Mouse (Mus musculus) ES-E14 (cell line): ENCODE data around the gene Qtrt1. TPM values are rescaled to one million over a fixed set of nuclear protein-coding genes. Genes with fewer than 3 reads are reported as not detected.

Experiments used
- DNase-seq: peaks from one replicate; pipeline ENCODE4 v3.0.0-alpha.2; 2013; ENCODE audit warnings: low read depth, low spot score
- H3K27ac ChIP-seq: 2 replicates; pipeline ENCODE4 v1.5.1; 2012; ENCODE audit warnings: low read depth, mild to moderate bottlenecking, low read length, moderate library complexity, mixed read lengths; ENCODE audit not compliant: poor library complexity, insufficient read depth, severe bottlenecking
- H3K36me3 ChIP-seq: 2 replicates; pipeline ENCODE4 v1.6.1; 2012; ENCODE audit warnings: mild to moderate bottlenecking, low read length, moderate library complexity, mixed read lengths; ENCODE audit not compliant: control insufficient read depth, poor library complexity, insufficient read depth, severe bottlenecking
- H3K4me1 ChIP-seq, 2 experiments: fragments of 150-350 bp in 1 of 2; sonication (generic) in 1 of 2; 2 replicates each; pipeline ENCODE4 v1.6.1; 2012; ENCODE audit warnings: low read length in 2 of 2, mild to moderate bottlenecking in 1 of 2, mixed read lengths in 1 of 2; ENCODE audit not compliant: control insufficient read depth in 2 of 2, insufficient read depth in 2 of 2, poor library complexity in 1 of 2
- H3K4me3 ChIP-seq, 2 experiments: fragments of 150-350 bp in 1 of 2; sonication (generic) in 1 of 2; 2 replicates each; pipeline ENCODE4 v1.5.1; 2012; ENCODE audit warnings: low read length in 2 of 2, low read depth in 1 of 2, mild to moderate bottlenecking in 1 of 2, mixed read lengths in 1 of 2; ENCODE audit not compliant: insufficient read depth in 1 of 2, poor library complexity in 1 of 2, severe bottlenecking in 1 of 2
- H3K9ac ChIP-seq: 2 replicates; pipeline ENCODE4 v1.6.1; 2012; ENCODE audit warnings: low read depth, mild to moderate bottlenecking, low read length, mixed read lengths; ENCODE audit not compliant: poor library complexity, insufficient read depth, severe bottlenecking
- H3K9me3 ChIP-seq: fragments of 150-350 bp; sonication (generic); 2 replicates; pipeline ENCODE4 v1.6.1; 2012; ENCODE audit warnings: low read depth, mild to moderate bottlenecking, low read length; ENCODE audit not compliant: control insufficient read depth, insufficient read depth
- CHD2 ChIP-seq: IDR thresholded peaks from 2 replicates; pipeline ENCODE4 v1.6.1; 2014; ENCODE audit warnings: mild to moderate bottlenecking, low read depth, low read length, inconsistent platforms
- HCFC1 ChIP-seq: IDR thresholded peaks from 2 replicates; pipeline ENCODE4 v1.6.1; 2012; ENCODE audit warnings: low read length, inconsistent platforms, borderline replicate concordance; ENCODE audit not compliant: insufficient read depth
- MAFK ChIP-seq: IDR thresholded peaks from 2 replicates; pipeline ENCODE4 v1.6.1; 2014; ENCODE audit warnings: mild to moderate bottlenecking, low read depth, low read length, inconsistent platforms; ENCODE audit not compliant: insufficient read depth
- ZC3H11A ChIP-seq: IDR thresholded peaks from 2 replicates; pipeline ENCODE4 v1.6.1; 2012; ENCODE audit warnings: low read depth, mild to moderate bottlenecking, inconsistent platforms, low read length, borderline replicate concordance
- ZNF384 ChIP-seq: IDR thresholded peaks from 2 replicates; pipeline ENCODE4 v1.6.1; 2012; ENCODE audit warnings: low read depth, low read length, inconsistent platforms
- in situ Hi-C, 2 experiments: fragments of 600-800 bp; cut with MboI; formaldehyde crosslinking; loops; one replicate each; pipeline ENCODE4 v1.15.1; 2025; ENCODE audit warnings: low sequenced_read_pairs in 2 of 2, inconsistent platforms in 1 of 2; ENCODE audit not compliant: unreplicated experiment in 2 of 2
- total RNA-seq: library from RNA; depleted of rRNA; stranded (reverse); fragments of 300-350 nt; gene quantifications from 2 replicates; pipeline ENCODE4 v1.2.3, GENCODE M21; 2012

The Qtrt1 gene
- total RNA-seq, 1 experiment: 62.7 TPM

DNA sequence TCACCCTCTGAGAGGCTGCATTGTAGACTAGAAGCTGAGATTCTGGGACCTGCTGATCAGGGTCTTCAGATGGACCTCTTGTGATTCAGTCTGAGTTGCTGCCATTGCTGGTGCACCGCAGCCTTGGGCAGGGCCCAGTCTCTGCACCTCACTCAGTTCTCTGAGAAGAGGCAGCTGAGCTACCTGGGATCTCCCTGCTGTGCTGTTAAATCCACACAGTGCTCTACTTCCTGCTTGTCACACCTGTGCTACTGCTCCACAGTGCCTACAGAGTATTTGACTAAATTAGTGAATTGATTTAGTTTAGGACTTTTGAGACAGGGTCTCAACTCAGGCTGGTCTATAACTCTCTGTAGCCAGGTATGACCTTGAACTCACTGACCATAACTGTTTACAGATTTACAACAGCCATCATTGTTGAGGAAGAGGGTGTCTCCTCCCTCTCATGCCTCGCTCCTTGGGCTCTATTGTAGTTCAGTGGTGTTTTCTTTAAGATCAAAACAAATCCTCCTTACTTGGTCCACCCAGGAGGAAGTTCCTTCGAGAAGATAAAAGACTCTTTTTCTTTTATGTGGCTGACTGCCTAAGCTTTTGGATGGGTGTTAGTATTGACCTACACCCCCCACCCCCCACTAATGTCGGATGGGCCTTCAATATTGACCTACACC lies 43.6 kb downstream of the Qtrt1 start:
- no peaks in the 10 kb centered on the region for H3K9me3 ChIP-seq
- peak overlapping the region; percentile 95 for H3K27ac ChIP-seq
- H3K36me3 ChIP-seq: peaks cover 5% of the 10 kb centered on the region; the same call in 1 of the 2 replicates
- no peak overlapping the region for H3K9ac ChIP-seq
- H3K4me3 ChIP-seq: no peak overlapping the region
- H3K4me1 ChIP-seq: peaks cover 12 to 31% of the 10 kb centered on the region in 2 experiments; a peak in 3 of 4 replicates
- DNase-seq: peak; percentile 56
- in situ Hi-C loops: no loop called here
- TF ChIP-seq ZNF384: no peak
- no peak for TF ChIP-seq ZC3H11A
- no peak for TF ChIP-seq MAFK
- TF ChIP-seq HCFC1: no peak
- no peak for TF ChIP-seq CHD2

DNA sequence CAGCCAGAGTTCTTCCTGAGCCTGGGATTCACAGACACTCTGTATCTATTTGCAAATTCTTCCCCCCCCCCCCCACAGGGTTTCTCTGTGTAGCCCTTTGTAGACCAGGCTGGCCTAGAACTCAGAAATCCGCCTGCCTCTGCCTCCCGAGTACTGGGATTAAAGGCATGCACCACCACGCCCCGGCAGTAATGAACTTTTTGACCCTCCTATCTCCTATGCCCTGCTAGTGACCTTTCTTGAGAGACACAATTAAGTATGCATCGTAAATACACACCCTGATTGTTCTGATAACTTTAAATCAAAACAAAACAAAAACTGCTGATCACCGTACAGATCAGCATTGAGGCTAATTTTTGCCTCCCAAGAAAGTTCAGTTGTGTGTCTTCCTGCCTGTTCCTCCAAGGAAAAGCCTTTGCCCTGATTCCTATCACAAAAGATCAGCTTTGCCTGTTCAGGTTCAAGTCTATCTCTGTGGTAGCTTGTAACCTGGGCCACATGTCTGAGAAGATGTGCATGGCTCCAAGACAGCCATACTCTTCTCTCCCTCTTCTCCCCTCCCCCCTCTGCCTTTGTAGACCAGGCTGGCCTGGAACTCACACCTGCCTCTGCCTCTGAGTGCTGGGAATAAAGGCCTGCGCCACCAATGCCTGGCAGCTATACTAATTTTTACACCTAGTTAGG lies 44.8 kb downstream of the Qtrt1 start:
- no peak for TF ChIP-seq ZNF384
- no peak for TF ChIP-seq MAFK
- TF ChIP-seq HCFC1: no peak
- no peak for TF ChIP-seq ZC3H11A
- TF ChIP-seq CHD2: no peak
- Histone ChIP-seq H3K4me3 (peak overlapping the region; percentile 18 to 31; a peak in 1 of 4 replicates), H3K9ac (peak overlapping the region; percentile 27; the same call in 1 of the 2 replicates), H3K27ac (peak overlapping the region; percentile 95), H3K36me3 (peaks cover 5% of the 10 kb centered on the region; the same call in 1 of the 2 replicates), H3K9me3 (no peaks in the 10 kb centered on the region), H3K4me1 (peaks cover 12 to 32% of the 10 kb centered on the region in 2 experiments; a peak in 3 of 4 replicates)
- DNase-seq: peak; percentile 49
- in situ Hi-C loops: no loop called here

DNA sequence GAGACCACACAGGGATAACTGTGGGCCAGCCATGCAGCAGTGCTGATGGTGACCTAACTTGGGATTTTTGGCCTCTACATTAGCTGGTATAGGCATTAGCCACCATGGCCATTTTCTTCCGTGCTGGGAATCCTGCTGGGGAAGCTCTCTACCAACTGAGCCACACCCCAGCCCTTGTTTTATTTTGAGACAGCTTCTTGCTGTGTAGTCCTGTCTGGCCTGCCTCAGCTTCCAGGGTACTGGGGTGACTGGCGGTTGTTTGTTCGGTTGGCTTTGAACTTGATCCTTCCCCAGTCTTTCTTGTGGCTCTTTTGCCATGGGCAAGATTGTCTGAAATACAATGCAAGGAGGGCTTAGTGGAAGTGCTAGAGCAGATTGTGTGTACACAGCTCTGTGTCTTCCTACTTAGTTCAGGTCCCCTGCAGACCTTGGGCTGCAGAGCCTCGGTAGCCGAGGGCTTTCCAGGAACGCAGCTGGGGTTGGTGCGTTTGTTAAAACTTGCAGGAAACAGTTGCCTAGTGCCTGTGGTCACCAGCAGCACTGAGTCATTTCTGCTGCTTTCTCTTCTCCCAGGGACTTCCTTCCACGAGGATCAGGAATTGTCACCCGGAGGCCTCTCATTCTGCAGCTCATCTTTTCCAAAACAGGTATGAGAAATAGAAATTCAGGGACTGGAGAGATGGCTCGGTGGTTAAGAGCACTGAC lies 45.4 kb downstream of the Qtrt1 start:
- no peak for TF ChIP-seq ZC3H11A
- TF ChIP-seq CHD2: no peak
- no peak for TF ChIP-seq HCFC1
- no peak for TF ChIP-seq ZNF384
- no peak for TF ChIP-seq MAFK
- H3K36me3 ChIP-seq: peaks cover 5% of the 10 kb centered on the region; the same call in 1 of the 2 replicates
- peaks cover 12 to 32% of the 10 kb centered on the region in 2 experiments; a peak in 3 of 4 replicates for H3K4me1 ChIP-seq
- peak overlapping the region; percentile 95 for H3K27ac ChIP-seq
- no peaks in the 10 kb centered on the region for H3K9me3 ChIP-seq
- peak; percentile 45 for DNase-seq
- H3K9ac ChIP-seq: peak overlapping the region; percentile 30; the same call in 1 of the 2 replicates
- peak overlapping the region; percentile 18 to 31; a peak in 2 of 4 replicates for H3K4me3 ChIP-seq
- in situ Hi-C loops: no loop called here

DNA sequence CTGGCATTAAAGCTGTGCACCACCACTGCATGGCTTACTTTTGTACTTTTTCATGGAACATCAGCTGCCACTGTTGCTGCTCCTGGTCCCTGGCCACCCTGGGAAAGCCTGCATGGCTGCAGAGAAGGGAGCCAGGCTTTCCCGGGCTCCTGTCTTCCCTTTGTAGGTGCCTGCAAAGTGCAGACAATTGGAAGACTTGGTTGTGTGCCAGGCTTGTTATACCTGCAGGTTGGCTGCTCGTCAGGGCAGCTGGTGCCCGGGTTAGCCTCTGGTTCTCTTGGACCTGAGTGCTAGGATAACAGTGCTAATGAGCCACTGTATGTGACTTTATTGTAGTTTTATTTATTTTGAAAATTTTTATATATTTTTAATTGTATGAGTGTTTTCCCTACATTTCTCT lies 47.2 kb downstream of the Qtrt1 start:
- Histone ChIP-seq H3K36me3 (peaks cover 5% of the 10 kb centered on the region; the same call in 1 of the 2 replicates), H3K9ac (no peak overlapping the region), H3K27ac (no peak overlapping the region; the same call in 1 of the 2 replicates), H3K9me3 (no peaks in the 10 kb centered on the region), H3K4me1 (peaks cover 15 to 39% of the 10 kb centered on the region in 2 experiments), H3K4me3 (no peak overlapping the region)
- no peak for TF ChIP-seq ZNF384
- TF ChIP-seq ZC3H11A: no peak
- TF ChIP-seq CHD2: no peak
- no peak for TF ChIP-seq HCFC1
- TF ChIP-seq MAFK: no peak
- in situ Hi-C loops: no loop called here
- DNase-seq: no peak
